Mouse (Mus musculus) heart, adult 2 months (tissue): ENCODE measurements around the gene Kcp. TPM values are rescaled to one million over a fixed set of nuclear protein-coding genes. Genes with fewer than 3 reads are reported as not detected.

Experiments used
- DNase-seq, 2 experiments: peaks; one replicate each; pipeline ENCODE4 v3.0.0; 2021
- H3K27ac ChIP-seq: fragments of 200-600 bp; 2 replicates; pipeline ENCODE4 v1.8.1; 2022
- H3K27me3 ChIP-seq: fragments of 200-500 bp; 2 replicates; pipeline ENCODE4 v1.6.1; 2012; ENCODE audit warnings: mild to moderate bottlenecking, low read length, inconsistent platforms, mixed read lengths; ENCODE audit not compliant: control insufficient read depth, insufficient read depth
- H3K36me3 ChIP-seq: fragments of 200-500 bp; 2 replicates; pipeline ENCODE4 v1.6.1; 2012; ENCODE audit warnings: low read length, inconsistent platforms; ENCODE audit not compliant: control insufficient read depth, insufficient read depth
- H3K4me1 ChIP-seq: fragments of 200-500 bp; 2 replicates; pipeline ENCODE4 v1.6.1; 2011; ENCODE audit warnings: low read length; ENCODE audit not compliant: control insufficient read depth, insufficient read depth
- H3K4me3 ChIP-seq: fragments of 200-600 bp; 2 replicates; pipeline ENCODE4 v1.8.1; 2022
- H3K79me2 ChIP-seq: fragments of 200-500 bp; replicated peaks from 2 replicates; pipeline ENCODE4 v1.6.1; 2012; ENCODE audit warnings: mild to moderate bottlenecking, inconsistent platforms, low read length, moderate library complexity, mixed read lengths; ENCODE audit not compliant: control insufficient read depth, insufficient read depth
- H3K9ac ChIP-seq: fragments of 200-500 bp; 2 replicates; pipeline ENCODE4 v1.6.1; 2012; ENCODE audit warnings: low read depth, mild to moderate bottlenecking, control low read depth, inconsistent platforms, low read length, mixed read lengths
- CTCF ChIP-seq: fragments of 200-600 bp; IDR thresholded peaks from 2 replicates; pipeline ENCODE4 v1.8.1; 2022; ENCODE audit warnings: antibody characterized with exemption, mild to moderate bottlenecking, moderate library complexity
- EP300 ChIP-seq: fragments of 200-500 bp; IDR thresholded peaks from 2 replicates; pipeline ENCODE4 v1.6.1; 2011; ENCODE audit warnings: low read depth, low read length, control low read depth; ENCODE audit not compliant: insufficient read depth
- POLR2A ChIP-seq: fragments of 200-500 bp; IDR thresholded peaks from 2 replicates; pipeline ENCODE4 v1.6.1; 2011; ENCODE audit warnings: mild to moderate bottlenecking, low read depth, low read length, control low read depth; ENCODE audit not compliant: insufficient read depth
- WGBS: fragments of 180-500 bp; shearing (Covaris S2); methylation state at CpG from one replicate; pipeline ENCODE4 v1.1.7; 2018; 5-methylcytosine and 5-hydroxymethylcytosine counted together
- intact Hi-C: fragments of 180-260 bp; cut with DNase I; formaldehyde crosslinking; loops from one replicate; pipeline ENCODE4 v1.15.1; 2025
- polyA plus RNA-seq: library from polyadenylated mRNA; depleted of rRNA; stranded (reverse); fragments of >200 nt; gene quantifications from 2 replicates; pipeline ENCODE4 v1.2.3, GENCODE M21; 2012
- total RNA-seq, 2 experiments: library from RNA; stranded (reverse); gene quantifications; 2 replicates each; pipeline ENCODE4 v1.2.3; 2021

Gene Kcp
- total and polyA plus RNA-seq, 3 experiments: 2.3 to 8.5 (median 3.0) TPM

DNA sequence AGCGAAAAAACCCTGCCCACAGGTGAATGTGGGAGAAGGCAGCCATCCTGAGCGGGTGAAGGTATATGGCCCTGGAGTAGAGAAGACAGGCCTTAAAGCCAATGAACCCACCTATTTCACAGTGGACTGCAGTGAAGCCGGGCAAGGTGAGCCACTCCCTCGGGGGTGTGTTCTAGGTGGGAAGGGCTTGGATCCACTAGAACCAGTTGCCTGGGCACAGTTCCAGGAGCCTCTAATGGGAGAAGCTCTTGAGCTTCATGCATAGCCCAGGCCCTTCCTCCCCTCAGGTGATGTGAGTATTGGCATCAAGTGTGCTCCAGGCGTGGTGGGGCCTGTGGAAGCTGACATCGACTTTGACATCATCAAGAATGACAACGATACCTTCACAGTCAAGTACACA lies 62.4 kb downstream of the Kcp start:
- 77% methylated on average over 7 of the region's 7 CpGs for WGBS
- no peaks in the 10 kb centered on the region for H3K36me3 ChIP-seq
- no peak for DNase-seq
- H3K4me3 ChIP-seq: no peak overlapping the region
- H3K9ac ChIP-seq: no peak overlapping the region
- intact Hi-C loops: loop anchor here (2.0 kb wide), 1 partner anchor 21 kb away; the partner anchor contains the start of gene Atp6v1f
- TF ChIP-seq EP300: no peak
- TF ChIP-seq POLR2A: no peak
- no peak for TF ChIP-seq CTCF
- no peak overlapping the region for H3K27ac ChIP-seq
- H3K4me1 ChIP-seq: no peaks in the 10 kb centered on the region
- H3K79me2 ChIP-seq: no peaks in the 10 kb centered on the region
- H3K27me3 ChIP-seq: no peaks in the 10 kb centered on the region

DNA sequence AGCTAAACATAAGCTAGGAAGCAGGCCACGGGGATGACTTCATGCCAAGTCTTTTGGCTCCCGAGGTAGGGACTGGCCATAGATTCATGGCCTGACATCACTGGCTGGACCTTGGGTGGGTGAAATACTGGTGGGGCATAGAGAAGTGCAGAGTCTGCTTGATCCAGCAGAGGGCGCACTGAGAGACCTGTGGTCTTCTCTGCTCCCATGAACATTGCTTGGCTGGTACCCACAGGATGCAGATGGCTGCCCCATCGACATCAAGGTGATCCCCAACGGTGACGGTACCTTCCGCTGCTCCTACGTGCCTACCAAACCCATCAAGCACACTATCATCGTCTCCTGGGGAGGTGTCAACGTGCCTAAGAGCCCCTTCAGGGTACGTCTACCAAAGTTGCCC lies 63.0 kb downstream of the Kcp start:
- H3K36me3 ChIP-seq: no peaks in the 10 kb centered on the region
- TF ChIP-seq EP300: no peak
- TF ChIP-seq POLR2A: no peak
- peak; percentile 76 for TF ChIP-seq CTCF
- WGBS: 61% methylated on average over 11 of the region's 11 CpGs
- no peaks in the 10 kb centered on the region for H3K4me1 ChIP-seq
- intact Hi-C loops: loop anchor here (2.0 kb wide), 1 partner anchor 22 kb away; the partner anchor contains the start of gene Atp6v1f
- DNase-seq: peak; percentile 30 to 45
- H3K79me2 ChIP-seq: no peaks in the 10 kb centered on the region
- H3K4me3 ChIP-seq: no peak overlapping the region
- no peak overlapping the region for H3K9ac ChIP-seq
- H3K27me3 ChIP-seq: no peaks in the 10 kb centered on the region
- no peak overlapping the region for H3K27ac ChIP-seq

GRCm38 (mm10) chr6:29439789-29440188 lies 68.0 kb downstream of the Kcp start:
- TF ChIP-seq CTCF: no peak
- no peak for TF ChIP-seq POLR2A
- TF ChIP-seq EP300: no peak
- intact Hi-C loops: no loop called here
- no peak for DNase-seq
- Histone ChIP-seq H3K79me2 (no peaks in the 10 kb centered on the region), H3K27ac (no peak overlapping the region), H3K27me3 (no peaks in the 10 kb centered on the region), H3K9ac (no peak overlapping the region), H3K4me3 (no peak overlapping the region), H3K4me1 (no peaks in the 10 kb centered on the region), H3K36me3 (no peaks in the 10 kb centered on the region)
- WGBS: 86% methylated on average over 6 of the region's 6 CpGs

- no peak overlapping the region for H3K4me3 ChIP-seq
- no peaks in the 10 kb centered on the region for H3K36me3 ChIP-seq
- no peak overlapping the region for H3K9ac ChIP-seq
- intact Hi-C loops: no loop called here
- no peaks in the 10 kb centered on the region for H3K27me3 ChIP-seq
- H3K79me2 ChIP-seq: no peaks in the 10 kb centered on the region
- no peak overlapping the region for H3K27ac ChIP-seq
- WGBS: 44% methylated on average over 4 of the region's 4 CpGs
- DNase-seq: peak; percentile 64 to 65
- no peak for TF ChIP-seq CTCF
- TF ChIP-seq POLR2A: no peak
- no peak for TF ChIP-seq EP300
- no peaks in the 10 kb centered on the region for H3K4me1 ChIP-seq
Observed at GRCm38 (mm10) chr6:29439251-29439650, 68.5 kb downstream of the Kcp start.

DNA sequence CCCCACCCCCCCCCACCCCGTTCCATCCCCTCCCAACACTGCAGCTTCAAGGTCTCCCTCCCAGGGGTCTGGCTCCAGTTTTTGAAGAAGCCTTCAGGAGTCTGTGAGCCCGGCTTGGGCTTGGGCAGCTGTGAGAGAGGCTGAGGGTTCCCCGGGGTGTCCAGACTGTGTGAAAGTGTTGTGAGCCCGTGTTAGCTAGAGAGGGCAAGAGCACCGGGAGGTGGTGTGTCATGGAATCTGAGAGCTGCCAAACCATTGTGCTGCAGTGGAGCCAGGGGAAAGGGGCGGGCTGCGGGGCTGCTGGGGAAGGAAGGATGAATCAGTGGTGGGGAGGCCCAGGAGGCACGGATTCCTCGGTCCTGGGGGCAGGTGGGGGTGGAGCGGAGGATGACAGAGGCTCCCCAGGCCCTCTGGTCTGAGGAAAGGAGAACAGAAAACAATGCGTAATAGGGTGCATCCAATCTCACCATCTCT lies 71.3 kb downstream of the Kcp start:
- no peak overlapping the region; the same call in 1 of the 2 replicates for H3K9ac ChIP-seq
- intact Hi-C loops: no loop called here
- H3K27ac ChIP-seq: peak overlapping the region; percentile 90
- H3K27me3 ChIP-seq: no peaks in the 10 kb centered on the region
- no peaks in the 10 kb centered on the region for H3K36me3 ChIP-seq
- TF ChIP-seq CTCF (no peak), EP300 (no peak), POLR2A (peak; percentile 52; the same call in 1 of the 2 replicates)
- no peaks in the 10 kb centered on the region for H3K79me2 ChIP-seq
- WGBS: 3% methylated on average over 11 of the region's 11 CpGs
- H3K4me3 ChIP-seq: no peak overlapping the region
- peak; percentile 73 to 80 for DNase-seq
- no peaks in the 10 kb centered on the region; the same call in 1 of the 2 replicates for H3K4me1 ChIP-seq

DNA sequence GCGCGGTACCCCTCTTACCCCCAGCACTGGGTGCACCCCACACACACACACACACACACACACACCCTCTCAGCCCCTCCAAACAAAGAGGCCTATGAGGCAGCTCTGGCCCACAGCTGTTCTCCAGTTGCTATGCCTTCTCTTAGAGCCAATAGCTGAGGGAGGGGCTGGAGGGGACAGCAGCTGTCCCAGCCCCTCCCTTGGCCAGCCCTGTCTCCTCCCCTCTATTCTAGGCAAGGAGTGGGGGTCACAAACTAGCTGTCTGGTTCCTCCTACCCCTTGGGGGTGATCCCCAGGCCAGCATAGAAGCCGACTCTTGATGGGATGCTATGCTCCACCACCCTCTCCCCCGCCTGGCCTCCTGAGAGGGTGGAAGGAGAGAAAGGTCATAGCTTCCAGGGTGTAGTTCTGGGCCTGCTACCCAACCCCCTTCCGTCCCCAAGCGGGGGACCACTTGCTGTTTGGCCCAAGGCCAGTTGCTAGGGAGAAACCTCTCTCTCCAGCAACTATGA lies 71.8 kb downstream of the Kcp start:
- intact Hi-C loops: no loop called here

More for the DNA sequence above, 71.8 kb downstream of the Kcp start:
- 8% methylated on average over 6 of the region's 6 CpGs for WGBS
- H3K4me3 ChIP-seq: peak overlapping the region; percentile 43
- DNase-seq: peak; percentile 58 to 65
- peak overlapping the region; percentile 23 for H3K9ac ChIP-seq
- H3K79me2 ChIP-seq: no peaks in the 10 kb centered on the region
- H3K27ac ChIP-seq: peak overlapping the region; percentile 90
- no peaks in the 10 kb centered on the region for H3K27me3 ChIP-seq
- TF ChIP-seq POLR2A (0 out of 2 replicates have a peak, but pooled peaks have one; percentile 5), EP300 (no peak), CTCF (no peak)
- H3K4me1 ChIP-seq: no peaks in the 10 kb centered on the region; the same call in 1 of the 2 replicates
- no peaks in the 10 kb centered on the region for H3K36me3 ChIP-seq
